Comparison of ENCODE assay signal across 8 mouse cellular contexts in genomic region chr2:39224621-39225020, GRCm38 (mm10). TPM values are rescaled to one million over a fixed set of nuclear protein-coding genes. Genes with fewer than 3 reads are reported as not detected.
DNase-seq lines count a peak whose midpoint lies in the region; ATAC-seq and TF ChIP-seq lines count a peak whose summit lies in the region.

No protein-coding gene starts in this region.

- H3K27ac ChIP-seq in gastrocnemius, adult 2 months: peak overlapping the region; percentile 96
- no peak overlapping the region for H3K27ac ChIP-seq in forebrain, embryonic 16.5 days (ENCODE audit: low read length)
- 0 out of 2 replicates have a peak overlapping the region, but pooled peaks have one; percentile 20 for H3K27ac ChIP-seq in liver, embryonic 16.5 days (ENCODE audit: low read length)

- H3K27me3 ChIP-seq in forebrain, embryonic 16.5 days (replicated peaks; ENCODE audit: control insufficient read depth, insufficient read depth, low read length): no peaks in the 10 kb centered on the region
- no peaks in the 10 kb centered on the region for H3K27me3 ChIP-seq in liver, embryonic 16.5 days (ENCODE audit: control insufficient read depth, insufficient read depth, low read depth, low read length)

- no peak for DNase-seq in gastrocnemius, adult 2 months
- DNase-seq in gastrocnemius, postnatal 10 days: no peak
- peak; percentile 28 for DNase-seq in CD4-positive helper T cell, adult 2 months (ENCODE audit: low read depth, low spot score)
- DNase-seq in cerebellum, adult 8-10 months: no peak
- DNase-seq in lung, adult 2 months: no peak

- peak overlapping the region; percentile 71 for H3K4me2 ChIP-seq in forebrain, embryonic 16.5 days (ENCODE audit: low read length)
- peak overlapping the region; percentile 75 for H3K4me2 ChIP-seq in liver, embryonic 16.5 days (ENCODE audit: low read depth, low read length)

- no peak for ATAC-seq in forebrain, embryonic 16.5 days
- no peak for ATAC-seq in liver, embryonic 16.5 days (ENCODE audit: low read depth)
- no peak for ATAC-seq in cerebellum, adult (ENCODE audit: insufficient number of reproducible peaks, low FRiP score, low TSS enrichment)

- H3K4me1 ChIP-seq in forebrain, embryonic 16.5 days (replicated peaks; ENCODE audit: control insufficient read depth, insufficient read depth, low read length): peaks cover 13% of the 10 kb centered on the region
- peaks cover 19% of the 10 kb centered on the region for H3K4me1 ChIP-seq in liver, embryonic 16.5 days (ENCODE audit: control insufficient read depth, low read depth, low read length)
- peaks cover 7% of the 10 kb centered on the region for H3K4me1 ChIP-seq in lung, adult 2 months (ENCODE audit: control insufficient read depth, insufficient read depth, low read length)

- H3K4me3 ChIP-seq in gastrocnemius, adult 2 months: peak overlapping the region; percentile 76
- H3K4me3 ChIP-seq in forebrain, embryonic 16.5 days (replicated peaks; ENCODE audit: low read length): 0 out of 2 replicates have a peak overlapping the region, but pooled peaks have one; percentile 10
- H3K4me3 ChIP-seq in liver, embryonic 16.5 days (ENCODE audit: low read depth, low read length): peak overlapping the region; percentile 89
- no peak overlapping the region for H3K4me3 ChIP-seq in lung, adult 2 months (replicated peaks; ENCODE audit: extremely low read depth, low read depth, low read length)

- no peak overlapping the region for H3K9ac ChIP-seq in forebrain, embryonic 16.5 days (replicated peaks; ENCODE audit: low read depth, low read length)
- peak overlapping the region; percentile 44 for H3K9ac ChIP-seq in liver, embryonic 16.5 days (ENCODE audit: low read depth, low read length)

- no peaks in the 10 kb centered on the region for H3K9me3 ChIP-seq in forebrain, embryonic 16.5 days (ENCODE audit: control insufficient read depth, low read length)
- H3K9me3 ChIP-seq in liver, embryonic 16.5 days (replicated peaks; ENCODE audit: control insufficient read depth, low read length): no peaks in the 10 kb centered on the region

- TF ChIP-seq CTCF in gastrocnemius, adult 2 months (IDR thresholded peaks at IDR 0.05): no peak; the same call in 1 of the 2 replicates
- no peak for TF ChIP-seq CTCF in lung, adult 2 months (IDR thresholded peaks at IDR 0.05; ENCODE audit: insufficient read depth, low read length)

- no peak for TF ChIP-seq POLR2A in lung, adult 2 months (IDR thresholded peaks at IDR 0.05; ENCODE audit: borderline replicate concordance, extremely low read depth, low read depth, low read length)

- no peaks in the 10 kb centered on the region for H3K36me3 ChIP-seq in forebrain, embryonic 16.5 days (ENCODE audit: control insufficient read depth, insufficient read depth)
- H3K36me3 ChIP-seq in liver, embryonic 16.5 days (ENCODE audit: control insufficient read depth, insufficient read depth): no peaks in the 10 kb centered on the region

- intact Hi-C loops in gastrocnemius, adult 2 months (cut with DNase I): no loop called here

RNA-seq across cellular contexts. Expression of gene Ppp6c, which starts 1.6 kb away (rescaled TPM):
- 10 to 100 TPM; 58.7 to 68.5 TPM for total RNA-seq in gastrocnemius, adult 2 months (2021)
- 10 to 100 TPM; 63.5 to 68.9 TPM for total RNA-seq in gastrocnemius, postnatal 10 days (2021)
- polyA plus RNA-seq in forebrain, embryonic 16.5 days (2015; fragmentation: Nextera tagmentation; extraction: Ambion mirVana): 80.7 and 92.3 TPM in 2 replicates
- polyA plus RNA-seq in liver, embryonic 16.5 days (2015; fragmentation: Nextera tagmentation; extraction: Ambion mirVana): 32.9 and 40.5 TPM in 2 replicates
- polyA plus RNA-seq in lung, adult 2 months (2012; rRNA removed): 17.3 and 24.1 TPM in 2 replicates

RNA-seq across cellular contexts. Expression of gene Scai, which starts 34.1 kb away (rescaled TPM):
- 1 to 10 TPM; 2.7 to 3.0 TPM for total RNA-seq in gastrocnemius, adult 2 months (2021)
- 10 to 100 TPM in 1 of 2 experiments, 1 to 10 TPM in 1; 5.5 to 10.1 TPM for total RNA-seq in gastrocnemius, postnatal 10 days (2021)
- 17.9 and 21.7 TPM in 2 replicates for polyA plus RNA-seq in forebrain, embryonic 16.5 days (2015; fragmentation: Nextera tagmentation; extraction: Ambion mirVana)
- 1.0 and 1.4 TPM in 2 replicates for polyA plus RNA-seq in liver, embryonic 16.5 days (2015; fragmentation: Nextera tagmentation; extraction: Ambion mirVana)
- polyA plus RNA-seq in lung, adult 2 months (2012; rRNA removed): 0.61 and 2.4 TPM in 2 replicates
